Mouse (Mus musculus): ENCODE data around the gene Cbx3. TPM values are rescaled to one million over a fixed set of nuclear protein-coding genes. Genes with fewer than 3 reads are reported as not detected.

Gene Cbx3
- polyA plus RNA-seq, 1 experiment from 2014 or later = 619 TPM

GRCm38 (mm10) chr6:51452927-51453503 lies 17.1 kb upstream of the Cbx3 start:
- H3K4me3 ChIP-seq (ENCODE audit: low read depth, low read length) = no peak overlapping the region
- H3K9ac ChIP-seq (ENCODE audit: low read length) = no peak overlapping the region
- H3K27me3 ChIP-seq (ENCODE audit: control insufficient read depth, insufficient read depth, low read length) = no peaks in the 10 kb centered on the region
- DNase-seq (ENCODE audit: low spot score) (no peak), ATAC-seq (ENCODE audit: insufficient read depth, low FRiP score, low TSS enrichment) (no peak)
- H3K4me2 ChIP-seq (ENCODE audit: low read depth) = no peak overlapping the region
- H3K27ac ChIP-seq (ENCODE audit: low read depth, low read length) = no peak overlapping the region
- H3K9me3 ChIP-seq (ENCODE audit: control insufficient read depth, low read length) = no peaks in the 10 kb centered on the region
- no peaks in the 10 kb centered on the region for H3K4me1 ChIP-seq (ENCODE audit: control insufficient read depth, insufficient read depth, low read length)
- H3K36me3 ChIP-seq (ENCODE audit: control insufficient read depth, insufficient read depth, low read length) = no peaks in the 10 kb centered on the region
- WGBS = 51% methylated on average over 7 of the region's 7 CpGs

GRCm38 (mm10) chr6:51454949-51455348 lies 15.2 kb upstream of the Cbx3 start:
- Histone ChIP-seq H3K27me3 (ENCODE audit: control insufficient read depth, insufficient read depth, low read length) (no peaks in the 10 kb centered on the region), H3K36me3 (ENCODE audit: control insufficient read depth, insufficient read depth, low read length) (peaks cover 5% of the 10 kb centered on the region), H3K9ac (ENCODE audit: low read length) (no peak overlapping the region), H3K4me2 (ENCODE audit: low read depth) (no peak overlapping the region), H3K9me3 (ENCODE audit: control insufficient read depth, low read length) (no peaks in the 10 kb centered on the region), H3K27ac (ENCODE audit: low read depth, low read length) (no peak overlapping the region), H3K4me1 (ENCODE audit: control insufficient read depth, insufficient read depth, low read length) (no peaks in the 10 kb centered on the region), H3K4me3 (ENCODE audit: low read depth, low read length) (no peak overlapping the region)
- WGBS = 73% methylated on average over 3 of the region's 3 CpGs
- DNase-seq (ENCODE audit: low spot score) (no peak), ATAC-seq (ENCODE audit: insufficient read depth, low FRiP score, low TSS enrichment) (no peak)

DNA sequence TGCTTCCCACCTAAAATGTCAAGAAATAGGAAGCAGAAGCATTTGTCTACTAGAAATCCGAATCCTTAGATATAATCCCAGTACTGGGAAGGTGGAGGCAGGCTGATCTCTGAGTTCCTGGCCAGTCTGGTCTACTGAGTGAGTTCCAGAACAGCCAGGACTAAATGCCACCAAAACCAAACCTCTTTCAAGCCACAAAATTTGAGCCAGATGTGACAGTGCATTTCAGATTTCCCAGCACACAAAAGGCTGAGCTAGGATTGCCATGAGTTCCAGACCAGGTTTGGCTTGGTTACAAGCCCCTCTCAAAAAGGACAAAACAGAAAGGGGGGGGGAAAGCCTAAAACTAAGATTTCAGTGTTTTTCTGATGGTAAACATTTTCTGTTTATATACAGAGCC lies 14.0 kb upstream of the Cbx3 start:
- Histone ChIP-seq H3K27ac (ENCODE audit: low read depth, low read length) (no peak overlapping the region), H3K4me1 (ENCODE audit: control insufficient read depth, insufficient read depth, low read length) (no peaks in the 10 kb centered on the region), H3K27me3 (ENCODE audit: control insufficient read depth, insufficient read depth, low read length) (no peaks in the 10 kb centered on the region), H3K4me2 (ENCODE audit: low read depth) (no peak overlapping the region), H3K36me3 (ENCODE audit: control insufficient read depth, insufficient read depth, low read length) (peaks cover 12% of the 10 kb centered on the region), H3K9me3 (ENCODE audit: control insufficient read depth, low read length) (no peaks in the 10 kb centered on the region), H3K4me3 (ENCODE audit: low read depth, low read length) (no peak overlapping the region), H3K9ac (ENCODE audit: low read length) (no peak overlapping the region)
- no peak for ATAC-seq (ENCODE audit: insufficient read depth, low FRiP score, low TSS enrichment)
- DNase-seq (ENCODE audit: low spot score) = no peak
- WGBS = 84% methylated on average over 1 of the region's 1 CpGs

DNA sequence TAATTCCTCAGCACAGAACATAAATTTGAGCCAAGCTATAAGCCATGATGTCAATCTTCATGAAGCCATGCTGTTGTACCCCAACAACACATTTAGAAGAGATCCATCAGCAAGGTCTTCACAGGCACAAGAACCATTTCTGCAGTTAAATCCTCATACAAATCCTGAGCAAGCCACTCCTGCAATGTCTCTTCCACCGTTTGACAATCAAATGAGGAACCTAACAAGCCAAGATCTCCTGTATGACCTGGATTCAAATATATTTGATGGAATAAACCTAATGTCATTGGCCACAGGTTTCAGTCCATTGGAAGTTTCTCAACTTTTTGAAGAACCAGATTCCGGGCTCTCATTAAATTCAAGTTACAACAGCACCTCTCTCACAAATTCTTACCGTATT lies 12.9 kb upstream of the Cbx3 start:
- DNase-seq (ENCODE audit: low spot score) (no peak), ATAC-seq (ENCODE audit: insufficient read depth, low FRiP score, low TSS enrichment) (no peak)
- no peak overlapping the region for H3K27ac ChIP-seq (ENCODE audit: low read depth, low read length)
- no peaks in the 10 kb centered on the region for H3K9me3 ChIP-seq (ENCODE audit: control insufficient read depth, low read length)
- H3K36me3 ChIP-seq (ENCODE audit: control insufficient read depth, insufficient read depth, low read length) = peaks cover 18% of the 10 kb centered on the region
- H3K27me3 ChIP-seq (ENCODE audit: control insufficient read depth, insufficient read depth, low read length) = no peaks in the 10 kb centered on the region
- H3K4me1 ChIP-seq (ENCODE audit: control insufficient read depth, insufficient read depth, low read length) = no peaks in the 10 kb centered on the region
- no peak overlapping the region for H3K4me3 ChIP-seq (ENCODE audit: low read depth, low read length)
- no peak overlapping the region for H3K9ac ChIP-seq (ENCODE audit: low read length)
- 81% methylated on average over 3 of the region's 3 CpGs for WGBS
- H3K4me2 ChIP-seq (ENCODE audit: low read depth) = no peak overlapping the region

GRCm38 (mm10) chr6:51457770-51458387 lies 12.3 kb upstream of the Cbx3 start:
- no peak for DNase-seq (ENCODE audit: low spot score)
- H3K9ac ChIP-seq (ENCODE audit: low read length) = no peak overlapping the region
- no peaks in the 10 kb centered on the region for H3K9me3 ChIP-seq (ENCODE audit: control insufficient read depth, low read length)
- 85% methylated on average over 8 of the region's 8 CpGs for WGBS
- peaks cover 20% of the 10 kb centered on the region for H3K36me3 ChIP-seq (ENCODE audit: control insufficient read depth, insufficient read depth, low read length)
- no peaks in the 10 kb centered on the region for H3K27me3 ChIP-seq (ENCODE audit: control insufficient read depth, insufficient read depth, low read length)
- no peak for ATAC-seq (ENCODE audit: insufficient read depth, low FRiP score, low TSS enrichment)
- no peak overlapping the region for H3K4me3 ChIP-seq (ENCODE audit: low read depth, low read length)
- no peaks in the 10 kb centered on the region for H3K4me1 ChIP-seq (ENCODE audit: control insufficient read depth, insufficient read depth, low read length)
- no peak overlapping the region for H3K27ac ChIP-seq (ENCODE audit: low read depth, low read length)
- no peak overlapping the region for H3K4me2 ChIP-seq (ENCODE audit: low read depth)

DNA sequence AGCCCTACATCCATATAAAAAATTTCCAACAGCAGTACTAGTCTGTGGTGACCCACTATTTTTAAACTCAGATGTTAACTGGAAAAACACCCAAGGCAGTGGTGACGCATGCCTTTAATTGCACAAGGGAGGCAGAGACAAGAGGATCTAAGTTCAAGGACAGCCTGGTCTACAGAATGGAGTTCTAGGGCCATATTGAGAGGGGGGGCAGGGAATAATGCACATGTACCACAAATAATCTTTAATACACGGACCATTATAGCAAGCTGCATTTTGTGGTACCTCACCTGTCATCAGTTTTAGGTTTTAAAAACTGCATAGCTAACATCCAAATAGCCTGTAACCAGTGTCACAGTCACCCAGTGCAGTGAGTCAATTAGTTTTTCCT lies 11.2 kb upstream of the Cbx3 start:
- no peak overlapping the region for H3K4me2 ChIP-seq (ENCODE audit: low read depth)
- H3K4me1 ChIP-seq (ENCODE audit: control insufficient read depth, insufficient read depth, low read length) = no peaks in the 10 kb centered on the region
- H3K9me3 ChIP-seq (ENCODE audit: control insufficient read depth, low read length) = no peaks in the 10 kb centered on the region
- no peak overlapping the region for H3K4me3 ChIP-seq (ENCODE audit: low read depth, low read length)
- WGBS = 54% methylated on average over 2 of the region's 2 CpGs
- no peak overlapping the region for H3K9ac ChIP-seq (ENCODE audit: low read length)
- H3K27ac ChIP-seq (ENCODE audit: low read depth, low read length) = no peak overlapping the region
- no peaks in the 10 kb centered on the region for H3K27me3 ChIP-seq (ENCODE audit: control insufficient read depth, insufficient read depth, low read length)
- DNase-seq (ENCODE audit: low spot score) = no peak
- no peak; the same call in 1 of the 2 replicates for ATAC-seq (ENCODE audit: insufficient read depth, low FRiP score, low TSS enrichment)
- peaks cover 20% of the 10 kb centered on the region for H3K36me3 ChIP-seq (ENCODE audit: control insufficient read depth, insufficient read depth, low read length)

GRCm38 (mm10) chr6:51459313-51460020 lies 10.7 kb upstream of the Cbx3 start:
- ATAC-seq (ENCODE audit: insufficient read depth, low FRiP score, low TSS enrichment) (peak; percentile 66; the same call in 1 of the 2 replicates), DNase-seq (ENCODE audit: low spot score) (peak; percentile 15)
- Histone ChIP-seq H3K36me3 (ENCODE audit: control insufficient read depth, insufficient read depth, low read length) (peaks cover 20% of the 10 kb centered on the region), H3K4me1 (ENCODE audit: control insufficient read depth, insufficient read depth, low read length) (no peaks in the 10 kb centered on the region), H3K27ac (ENCODE audit: low read depth, low read length) (no peak overlapping the region), H3K4me2 (ENCODE audit: low read depth) (no peak overlapping the region), H3K4me3 (ENCODE audit: low read depth, low read length) (no peak overlapping the region), H3K9ac (ENCODE audit: low read length) (no peak overlapping the region), H3K27me3 (ENCODE audit: control insufficient read depth, insufficient read depth, low read length) (no peaks in the 10 kb centered on the region), H3K9me3 (ENCODE audit: control insufficient read depth, low read length) (no peaks in the 10 kb centered on the region)
- WGBS = 47% methylated on average over 5 of the region's 5 CpGs

GRCm38 (mm10) chr6:51460021-51460360 lies 10.2 kb upstream of the Cbx3 start:
- 78% methylated on average over 4 of the region's 4 CpGs for WGBS
- Histone ChIP-seq H3K27me3 (ENCODE audit: control insufficient read depth, insufficient read depth, low read length) (no peaks in the 10 kb centered on the region), H3K36me3 (ENCODE audit: control insufficient read depth, insufficient read depth, low read length) (peaks cover 20% of the 10 kb centered on the region), H3K4me2 (ENCODE audit: low read depth) (no peak overlapping the region), H3K4me3 (ENCODE audit: low read depth, low read length) (no peak overlapping the region), H3K9me3 (ENCODE audit: control insufficient read depth, low read length) (no peaks in the 10 kb centered on the region), H3K27ac (ENCODE audit: low read depth, low read length) (no peak overlapping the region), H3K4me1 (ENCODE audit: control insufficient read depth, insufficient read depth, low read length) (no peaks in the 10 kb centered on the region), H3K9ac (ENCODE audit: low read length) (no peak overlapping the region)
- ATAC-seq (ENCODE audit: insufficient read depth, low FRiP score, low TSS enrichment) = no peak
- no peak for DNase-seq (ENCODE audit: low spot score)

GRCm38 (mm10) chr6:51460363-51460762 lies 9.8 kb upstream of the Cbx3 start:
- ATAC-seq (ENCODE audit: insufficient read depth, low FRiP score, low TSS enrichment) (no peak), DNase-seq (ENCODE audit: low spot score) (no peak)
- Histone ChIP-seq H3K4me3 (ENCODE audit: low read depth, low read length) (no peak overlapping the region), H3K4me1 (ENCODE audit: control insufficient read depth, insufficient read depth, low read length) (no peaks in the 10 kb centered on the region), H3K27me3 (ENCODE audit: control insufficient read depth, insufficient read depth, low read length) (no peaks in the 10 kb centered on the region), H3K9ac (ENCODE audit: low read length) (no peak overlapping the region), H3K27ac (ENCODE audit: low read depth, low read length) (no peak overlapping the region), H3K4me2 (ENCODE audit: low read depth) (no peak overlapping the region), H3K9me3 (ENCODE audit: control insufficient read depth, low read length) (no peaks in the 10 kb centered on the region), H3K36me3 (ENCODE audit: control insufficient read depth, insufficient read depth, low read length) (peaks cover 20% of the 10 kb centered on the region)
- 84% methylated on average over 3 of the region's 3 CpGs for WGBS

Data from neural tube, embryonic 11.5 days (tissue).